Mouse (Mus musculus): ENCODE data around the gene Rasa2. TPM values are rescaled to one million over a fixed set of nuclear protein-coding genes. Genes with fewer than 3 reads are reported as not detected.

Gene Rasa2
- total and polyA plus RNA-seq, 3 experiments: 9.5 to 11.3 TPM; not detected in 1

DNA sequence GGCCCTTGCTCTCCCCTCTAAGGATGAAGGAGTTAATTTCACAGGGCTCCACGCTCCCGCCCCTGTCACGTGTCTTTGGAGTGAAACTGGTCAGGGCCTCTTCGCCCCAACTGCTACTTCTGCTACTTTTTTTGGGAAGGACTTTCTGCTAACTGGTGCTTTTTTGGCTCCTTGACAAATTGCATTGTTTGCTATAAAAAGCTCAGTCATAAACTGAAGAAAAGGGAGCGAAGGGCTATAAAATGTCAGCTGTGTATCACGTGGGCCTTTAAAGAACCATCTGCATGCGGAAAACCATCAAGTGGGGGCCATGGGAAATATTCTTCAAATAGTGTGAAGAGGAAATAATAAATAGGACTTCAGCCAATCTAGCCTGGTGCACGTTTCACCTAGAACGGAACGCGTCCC lies 100.7 kb downstream of the Rasa2 start:
- Histone ChIP-seq H3K36me3 (ENCODE audit: control insufficient read depth in 1 of 2, insufficient read depth in 2 of 2, low read length in 2 of 2) (no peaks in the 10 kb centered on the region; a peak in 1 of 4 replicates), H3K4me3 (ENCODE audit: control insufficient read depth in 1 of 2, insufficient read depth in 1 of 2, low read depth in 2 of 2, low read length in 2 of 2) (no peak overlapping the region), H3K27ac (ENCODE audit: control insufficient read depth, low read depth, low read length) (no peak overlapping the region), H3K79me2 (ENCODE audit: control insufficient read depth, insufficient read depth, low read length, poor library complexity) (no peaks in the 10 kb centered on the region), H3K4me1 (ENCODE audit: control insufficient read depth in 1 of 2, insufficient read depth in 2 of 2, low read length in 2 of 2) (peaks cover 0 to 14% of the 10 kb centered on the region in 2 experiments; a peak in 3 of 4 replicates), H3K9ac (ENCODE audit: control insufficient read depth, low read depth, low read length, poor library complexity, severe bottlenecking) (no peak overlapping the region), H3K9me3 (replicated peaks; ENCODE audit: insufficient read depth, low read length) (no peaks in the 10 kb centered on the region), H3K27me3 (ENCODE audit: control insufficient read depth in 1 of 2, insufficient read depth in 2 of 2, low read length in 2 of 2) (no peaks in the 10 kb centered on the region)
- TF ChIP-seq USF1 (IDR thresholded peaks at IDR 0.05; ENCODE audit: low read depth, low read length): peak; percentile 53
- no peak for TF ChIP-seq ZC3H11A (IDR thresholded peaks at IDR 0.05; ENCODE audit: low read depth, low read length)
- no peak for DNase-seq (ENCODE audit: low read depth, low spot score)

GRCm38 (mm10) chr9:96529961-96530673 lies 101.3 kb downstream of the Rasa2 start:
- no peaks in the 10 kb centered on the region for H3K27me3 ChIP-seq (ENCODE audit: control insufficient read depth in 1 of 2, insufficient read depth in 2 of 2, low read length in 2 of 2)
- H3K9me3 ChIP-seq (replicated peaks; ENCODE audit: insufficient read depth, low read length): no peaks in the 10 kb centered on the region
- peaks cover 0 to 9% of the 10 kb centered on the region in 2 experiments; a peak in 2 of 4 replicates for H3K4me1 ChIP-seq (ENCODE audit: control insufficient read depth in 1 of 2, insufficient read depth in 2 of 2, low read length in 2 of 2)
- H3K4me3 ChIP-seq (ENCODE audit: control insufficient read depth in 1 of 2, insufficient read depth in 1 of 2, low read depth in 2 of 2, low read length in 2 of 2): no peak overlapping the region
- no peaks in the 10 kb centered on the region for H3K79me2 ChIP-seq (ENCODE audit: control insufficient read depth, insufficient read depth, low read length, poor library complexity)
- H3K36me3 ChIP-seq (ENCODE audit: control insufficient read depth in 1 of 2, insufficient read depth in 2 of 2, low read length in 2 of 2): no peaks in the 10 kb centered on the region; a peak in 1 of 4 replicates
- no peak for DNase-seq (ENCODE audit: low read depth, low spot score)
- no peak overlapping the region for H3K9ac ChIP-seq (ENCODE audit: control insufficient read depth, low read depth, low read length, poor library complexity, severe bottlenecking)
- TF ChIP-seq MYB (IDR thresholded peaks at IDR 0.05; ENCODE audit: low read depth, low read length) (no peak), GABPA (IDR thresholded peaks at IDR 0.05; ENCODE audit: low read depth, low read length) (no peak), EP300 (IDR thresholded peaks at IDR 0.05; ENCODE audit: low read depth in 1 of 2, low read length in 2 of 2) (no peak), MAX (IDR thresholded peaks at IDR 0.05; ENCODE audit: low read length) (no peak), NELFE (IDR thresholded peaks at IDR 0.05; ENCODE audit: low read depth, low read length) (no peak), TAL1 (IDR thresholded peaks at IDR 0.05; ENCODE audit: low read length) (no peak), RAD21 (IDR thresholded peaks at IDR 0.05; ENCODE audit: low read depth, low read length) (no peak), TBP (IDR thresholded peaks at IDR 0.05; ENCODE audit: low read depth, low read length) (no peak), RCOR1 (IDR thresholded peaks at IDR 0.05; ENCODE audit: low read depth, low read length) (no peak), SMC3 (IDR thresholded peaks at IDR 0.05; ENCODE audit: low read depth, low read length) (no peak)
- no peak overlapping the region for H3K27ac ChIP-seq (ENCODE audit: control insufficient read depth, low read depth, low read length)

DNA sequence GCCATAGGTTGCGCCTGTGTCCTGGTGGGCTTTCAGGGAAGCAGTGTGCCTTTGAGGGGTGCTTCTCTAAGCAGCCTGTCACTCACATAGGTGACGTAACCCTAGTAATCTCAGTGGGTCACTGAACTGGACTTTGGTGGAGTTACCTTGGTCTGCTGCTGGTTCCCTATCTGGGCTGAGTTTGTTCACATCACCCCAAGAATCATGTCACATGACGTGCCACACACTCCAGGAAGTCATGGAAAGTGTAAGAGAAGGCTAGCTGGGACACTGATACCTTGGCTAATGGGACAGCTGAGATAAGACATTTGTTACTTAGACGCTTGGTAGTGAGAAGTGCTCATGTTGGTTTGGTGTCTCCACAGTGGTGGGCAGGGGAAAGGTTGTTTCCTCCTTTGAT lies 105.4 kb downstream of the Rasa2 start:
- peak; percentile 40 for DNase-seq (ENCODE audit: low read depth, low spot score)
- no peak for TF ChIP-seq ZKSCAN1 (IDR thresholded peaks at IDR 0.05; ENCODE audit: low read depth, low read length)
- TF ChIP-seq USF1 (IDR thresholded peaks at IDR 0.05; ENCODE audit: low read depth, low read length): peak; percentile 77
- TF ChIP-seq GATA1 (IDR thresholded peaks at IDR 0.05; ENCODE audit: low read depth, low read length): peak; percentile 11; the same call in 1 of the 2 replicates
- no peak overlapping the region for H3K4me3 ChIP-seq (ENCODE audit: control insufficient read depth in 1 of 2, insufficient read depth in 1 of 2, low read depth in 2 of 2, low read length in 2 of 2)
- no peaks in the 10 kb centered on the region; a peak in 1 of 4 replicates for H3K36me3 ChIP-seq (ENCODE audit: control insufficient read depth in 1 of 2, insufficient read depth in 2 of 2, low read length in 2 of 2)
- no peak overlapping the region for H3K27ac ChIP-seq (ENCODE audit: control insufficient read depth, low read depth, low read length)
- peaks cover 0 to 9% of the 10 kb centered on the region in 2 experiments; a peak in 2 of 4 replicates for H3K4me1 ChIP-seq (ENCODE audit: control insufficient read depth in 1 of 2, insufficient read depth in 2 of 2, low read length in 2 of 2)
- no peaks in the 10 kb centered on the region for H3K27me3 ChIP-seq (ENCODE audit: control insufficient read depth in 1 of 2, insufficient read depth in 2 of 2, low read length in 2 of 2)
- no peaks in the 10 kb centered on the region for H3K79me2 ChIP-seq (ENCODE audit: control insufficient read depth, insufficient read depth, low read length, poor library complexity)
- no peaks in the 10 kb centered on the region for H3K9me3 ChIP-seq (replicated peaks; ENCODE audit: insufficient read depth, low read length)
- H3K9ac ChIP-seq (ENCODE audit: control insufficient read depth, low read depth, low read length, poor library complexity, severe bottlenecking): no peak overlapping the region

All from MEL (cell line).